Mouse (Mus musculus) lung, postnatal 0 days (tissue): ENCODE measurements around the gene Znrf4. TPM values are rescaled to one million over a fixed set of nuclear protein-coding genes. Genes with fewer than 3 reads are reported as not detected.

Source experiments
- ATAC-seq: fragments of 200-750 bp; cut with Nextera tagmentation; 2 replicates; pipeline ENCODE4 v1.8.0; 2017; ENCODE audit warnings: moderate library complexity
- DNase-seq: peaks from one replicate; pipeline ENCODE4 v3.0.0-alpha.2; 2016; ENCODE audit warnings: low spot score
- H3K27ac ChIP-seq: fragments of 300-500 bp; sonication (generic); 2 replicates; pipeline ENCODE4 v1.5.1; 2014; ENCODE audit warnings: antibody characterized with exemption, mild to moderate bottlenecking, low read length, mixed read lengths
- H3K27me3 ChIP-seq: fragments of 300-500 bp; sonication (generic); replicated peaks from 2 replicates; pipeline ENCODE4 v1.6.1; 2014; ENCODE audit warnings: low read length, mixed read lengths; ENCODE audit not compliant: insufficient read depth
- H3K36me3 ChIP-seq: fragments of 300-500 bp; sonication (generic); 2 replicates; pipeline ENCODE4 v1.6.1; 2014; ENCODE audit warnings: low read length, mixed read lengths; ENCODE audit not compliant: insufficient read depth
- H3K4me1 ChIP-seq: fragments of 300-500 bp; sonication (generic); 2 replicates; pipeline ENCODE4 v1.6.1; 2014; ENCODE audit warnings: antibody characterized with exemption, low read depth, low read length, mixed read lengths; ENCODE audit not compliant: insufficient read depth
- H3K4me2 ChIP-seq: fragments of 300-500 bp; sonication (generic); replicated peaks from 2 replicates; pipeline ENCODE4 v1.6.1; 2014; ENCODE audit warnings: low read depth, mild to moderate bottlenecking, low read length, moderate library complexity, mixed read lengths
- H3K4me3 ChIP-seq: fragments of 300-500 bp; sonication (generic); 2 replicates; pipeline ENCODE4 v1.5.1; 2014; ENCODE audit warnings: low read depth, low read length
- H3K9ac ChIP-seq: fragments of 300-500 bp; sonication (generic); replicated peaks from 2 replicates; pipeline ENCODE4 v1.6.1; 2014; ENCODE audit warnings: low read depth, mild to moderate bottlenecking
- H3K9me3 ChIP-seq: fragments of 300-500 bp; sonication (generic); 2 replicates; pipeline ENCODE4 v1.6.1; 2016; ENCODE audit warnings: low read length, mixed read lengths
- CTCF ChIP-seq: IDR thresholded peaks from 2 replicates; pipeline ENCODE4 v1.5.1; 2016; ENCODE audit warnings: antibody characterized with exemption, mild to moderate bottlenecking
- EP300 ChIP-seq: IDR thresholded peaks from 2 replicates; pipeline ENCODE4 v1.6.1; 2016; ENCODE audit warnings: antibody characterized with exemption, mild to moderate bottlenecking, control low read depth
- WGBS: fragments of 180-500 bp; shearing (Covaris S2); extraction: QIAGEN DNeasy Blood & Tissue Kit; methylation state at CpG from one replicate; pipeline ENCODE4 v1.1.7; 2014; 5-methylcytosine and 5-hydroxymethylcytosine counted together
- polyA plus RNA-seq: library from polyadenylated mRNA; unstranded; fragments of >200 nt; fragmentation: Nextera tagmentation; extraction: Ambion mirVana; gene quantifications from 2 replicates; pipeline ENCODE4 v1.2.1, GENCODE M21; 2015

Znrf4 gene
- polyA plus RNA-seq, 1 experiment from 2014 or later, result not detected

DNA sequence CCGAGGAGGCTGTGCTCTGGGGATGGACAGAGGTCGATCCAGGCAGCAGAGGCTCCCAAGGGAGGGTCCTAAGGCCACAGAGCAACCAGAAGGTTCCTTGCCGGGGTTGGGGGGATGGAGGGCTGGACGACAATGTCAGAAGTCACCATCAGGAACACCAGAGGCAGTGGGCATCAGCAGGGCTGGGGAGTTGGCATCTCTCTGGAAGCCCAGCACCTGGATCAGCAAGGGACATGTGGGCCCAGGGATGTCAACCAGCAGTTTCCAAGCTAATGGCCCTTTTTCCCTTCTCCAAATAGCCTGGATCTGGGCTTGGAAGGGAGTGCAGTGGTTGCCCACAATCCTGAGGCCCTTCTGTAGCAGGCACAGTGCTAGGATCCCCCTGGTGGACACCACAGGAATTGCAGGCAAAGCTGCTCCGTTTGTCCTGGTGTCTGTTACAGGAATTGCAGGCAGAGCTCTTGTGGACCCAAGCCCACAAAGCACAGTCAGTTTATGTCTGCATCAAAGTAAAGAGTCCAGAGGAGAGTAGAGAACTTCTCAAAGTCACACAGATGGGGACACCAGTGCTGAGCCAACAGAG lies 40.6 kb upstream of the Znrf4 start:
- Histone ChIP-seq H3K27ac (no peak overlapping the region), H3K4me2 (no peak overlapping the region), H3K4me3 (no peak overlapping the region), H3K27me3 (no peaks in the 10 kb centered on the region), H3K9me3 (no peaks in the 10 kb centered on the region), H3K4me1 (no peaks in the 10 kb centered on the region), H3K36me3 (no peaks in the 10 kb centered on the region), H3K9ac (no peak overlapping the region)
- 0 out of 2 replicates have a peak, but pooled peaks have one; percentile 24 for ATAC-seq
- peak; percentile 40 for DNase-seq
- 64% methylated on average over 5 of the region's 5 CpGs for WGBS
- TF ChIP-seq EP300, result no peak
- peak; percentile 100 for TF ChIP-seq CTCF

DNA sequence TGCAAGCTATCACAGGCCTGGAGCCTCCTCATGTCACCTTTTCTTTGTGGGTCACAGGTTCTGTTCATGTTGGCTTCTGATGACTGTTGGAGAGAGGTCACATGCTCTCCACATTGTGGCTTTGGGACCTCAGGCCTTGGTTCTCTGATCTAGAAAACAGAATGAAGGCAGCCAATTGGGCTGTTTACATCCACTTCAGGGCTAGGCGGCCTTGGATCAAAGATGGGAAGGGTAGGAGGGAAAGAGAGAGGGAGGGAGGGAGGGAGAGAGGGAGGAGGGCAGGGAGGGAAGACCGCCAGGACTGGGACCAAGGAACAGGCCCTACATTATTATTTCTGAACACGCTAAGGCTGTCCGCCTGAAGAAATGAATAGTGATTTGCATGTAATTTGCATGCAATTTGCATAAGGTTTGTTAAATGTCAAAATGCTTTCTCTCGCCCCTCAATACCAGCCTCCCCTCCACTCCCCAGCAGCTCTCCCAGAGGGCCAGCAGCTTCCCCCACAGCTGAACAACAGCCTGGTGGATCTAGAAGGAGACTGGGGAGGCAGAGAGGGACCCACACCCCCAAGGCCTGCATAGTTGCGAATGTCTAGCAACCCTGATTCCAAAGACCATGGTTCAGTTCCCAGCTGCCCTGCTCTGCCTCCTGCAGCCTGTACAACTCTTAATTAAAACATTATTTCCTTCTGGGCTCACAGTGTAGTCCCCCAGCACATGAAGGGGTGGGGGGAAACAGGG lies 39.8 kb upstream of the Znrf4 start:
- no peak overlapping the region for H3K4me2 ChIP-seq
- H3K4me3 ChIP-seq, result no peak overlapping the region
- H3K9me3 ChIP-seq, result no peaks in the 10 kb centered on the region
- ATAC-seq (no peak), DNase-seq (no peak)
- no peaks in the 10 kb centered on the region for H3K36me3 ChIP-seq
- no peak overlapping the region for H3K27ac ChIP-seq
- no peaks in the 10 kb centered on the region for H3K27me3 ChIP-seq
- 79% methylated on average over 6 of the region's 6 CpGs for WGBS
- no peak overlapping the region for H3K9ac ChIP-seq
- H3K4me1 ChIP-seq, result no peaks in the 10 kb centered on the region
- no peak for TF ChIP-seq CTCF
- no peak for TF ChIP-seq EP300

DNA sequence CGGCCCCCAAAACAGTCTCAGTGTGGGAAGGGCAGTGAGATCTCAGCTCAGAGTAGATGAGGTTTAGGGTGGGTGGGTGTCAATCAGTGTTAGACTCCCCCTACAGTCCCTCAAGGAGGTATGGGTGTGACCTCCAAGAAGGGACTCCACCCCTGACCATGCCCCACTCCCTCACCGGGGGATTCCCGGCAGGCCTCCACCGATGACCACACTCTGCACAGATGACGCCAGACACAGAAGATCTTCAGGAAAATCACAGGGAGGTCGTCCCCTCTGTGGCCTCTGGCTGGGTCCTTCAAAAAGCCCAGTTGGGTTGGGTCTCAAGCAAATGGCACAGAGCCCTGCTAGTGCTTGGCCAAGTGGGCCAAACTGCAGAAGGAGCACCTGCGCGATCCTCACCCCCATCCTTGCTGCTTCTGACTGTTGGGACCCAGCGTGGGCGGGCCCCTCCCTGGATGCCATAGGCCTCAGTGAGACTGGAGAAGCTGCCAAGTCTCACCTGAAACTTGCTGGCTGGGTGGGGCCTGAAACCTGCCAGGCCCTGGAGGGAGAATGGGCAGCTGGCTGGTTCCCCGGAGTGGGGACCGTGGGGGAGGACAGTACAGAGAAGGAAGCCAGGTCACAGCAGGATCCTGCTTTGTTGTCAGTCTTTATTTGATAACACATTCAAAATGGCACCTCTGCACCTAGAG lies 38.7 kb upstream of the Znrf4 start:
- Histone ChIP-seq H3K4me3 (no peak overlapping the region), H3K9me3 (no peaks in the 10 kb centered on the region), H3K4me2 (no peak overlapping the region), H3K4me1 (no peaks in the 10 kb centered on the region), H3K9ac (no peak overlapping the region), H3K36me3 (no peaks in the 10 kb centered on the region), H3K27me3 (no peaks in the 10 kb centered on the region), H3K27ac (no peak overlapping the region)
- ATAC-seq, result peak; percentile 24; the same call in 1 of the 2 replicates
- WGBS, result 66% methylated on average over 12 of the region's 12 CpGs
- TF ChIP-seq CTCF (no peak), EP300 (no peak)
- no peak for DNase-seq

DNA sequence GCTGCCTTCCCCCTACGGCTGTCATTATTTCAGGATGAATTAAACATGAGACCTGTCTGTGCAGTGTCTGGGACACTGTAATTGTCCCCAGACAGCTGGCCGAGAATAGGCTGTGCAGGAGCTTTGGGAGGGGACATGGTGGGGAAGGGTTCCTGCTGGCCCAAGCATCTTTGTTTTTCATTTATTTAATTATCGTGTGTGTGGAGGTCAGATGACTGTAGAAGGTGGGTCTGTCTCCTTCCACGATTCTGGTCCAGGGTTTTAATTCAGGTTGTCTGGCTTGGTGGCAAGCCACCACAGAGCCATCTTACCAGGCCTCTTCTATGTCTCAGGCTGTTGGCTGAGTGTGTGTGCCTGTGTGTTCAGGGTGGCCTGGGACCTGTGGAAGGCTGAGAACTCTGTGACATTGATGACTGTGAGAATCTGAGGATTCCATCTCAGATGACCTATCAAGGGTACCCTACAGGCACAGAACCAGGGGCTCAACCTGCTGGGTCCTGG lies 36.4 kb upstream of the Znrf4 start:
- H3K9ac ChIP-seq, result no peak overlapping the region
- H3K27ac ChIP-seq, result no peak overlapping the region
- no peaks in the 10 kb centered on the region for H3K4me1 ChIP-seq
- WGBS, result 67% methylated on average over 4 of the region's 4 CpGs
- H3K4me3 ChIP-seq, result no peak overlapping the region
- H3K9me3 ChIP-seq, result no peaks in the 10 kb centered on the region
- no peak for ATAC-seq
- no peak overlapping the region for H3K4me2 ChIP-seq
- H3K36me3 ChIP-seq, result no peaks in the 10 kb centered on the region
- DNase-seq, result no peak
- H3K27me3 ChIP-seq, result no peaks in the 10 kb centered on the region
- TF ChIP-seq EP300 (no peak), CTCF (no peak)

DNA sequence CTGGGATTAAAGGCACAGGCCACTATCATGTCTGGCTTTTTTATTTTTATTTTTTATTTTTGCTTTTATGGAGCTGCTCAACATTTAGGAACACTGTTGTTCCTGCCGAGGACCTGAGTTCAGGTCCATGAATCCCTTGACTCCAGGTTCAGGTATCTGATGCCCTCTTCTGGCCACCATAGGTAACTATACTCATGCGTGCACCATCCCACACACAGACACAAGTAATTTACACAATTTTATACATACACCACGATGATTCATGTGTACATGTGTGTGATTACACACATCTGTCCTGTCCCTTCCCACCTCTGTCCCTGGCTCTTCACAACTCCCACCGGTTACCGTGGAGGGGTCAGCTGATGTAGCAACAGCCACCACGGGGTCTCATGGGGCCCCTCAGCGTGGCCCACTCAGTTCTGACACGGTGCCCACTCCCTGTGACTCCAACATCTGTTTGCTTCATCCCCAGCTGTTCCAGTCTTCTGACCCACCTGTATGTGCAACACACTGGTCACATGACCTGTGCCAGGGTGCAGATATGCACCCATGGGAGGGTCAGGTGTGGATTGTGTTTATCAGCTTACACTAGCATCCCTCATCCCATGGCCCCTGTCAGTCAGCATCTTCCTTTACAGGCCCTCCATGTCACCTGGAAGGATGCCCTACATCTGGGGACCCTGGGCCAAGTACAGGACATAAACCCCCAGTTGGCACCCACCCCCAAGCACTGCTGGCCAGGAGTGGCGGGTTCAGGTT lies 35.8 kb upstream of the Znrf4 start:
- no peaks in the 10 kb centered on the region for H3K4me1 ChIP-seq
- no peak overlapping the region for H3K4me2 ChIP-seq
- no peak for TF ChIP-seq EP300
- TF ChIP-seq CTCF, result peak; percentile 37
- no peaks in the 10 kb centered on the region for H3K9me3 ChIP-seq
- ATAC-seq (no peak), DNase-seq (no peak)
- H3K27ac ChIP-seq, result no peak overlapping the region
- no peaks in the 10 kb centered on the region for H3K27me3 ChIP-seq
- WGBS, result 61% methylated on average over 9 of the region's 9 CpGs
- H3K9ac ChIP-seq, result no peak overlapping the region
- no peak overlapping the region for H3K4me3 ChIP-seq
- H3K36me3 ChIP-seq, result no peaks in the 10 kb centered on the region
